Mouse (Mus musculus) MEL (cell line): ENCODE measurements around the gene Ssna1. TPM values are rescaled to one million over a fixed set of nuclear protein-coding genes. Genes with fewer than 3 reads are reported as not detected.

Experiments used
- DNase-seq: peaks from one replicate; pipeline ENCODE4 v3.0.0; 2011; ENCODE audit warnings: low read depth, low spot score
- H3K27ac ChIP-seq: 2 replicates; pipeline ENCODE4 v1.5.1; 2012; ENCODE audit warnings: low read depth, mild to moderate bottlenecking, control low read depth, low read length, moderate library complexity; ENCODE audit not compliant: control insufficient read depth
- H3K27me3 ChIP-seq, 2 experiments: fragments of 150-350 bp in 1 of 2; sonication (generic) in 1 of 2; 2 replicates each; pipeline ENCODE4 v1.6.1; 2012; ENCODE audit warnings: low read length in 2 of 2, mild to moderate bottlenecking in 2 of 2, improper control_type of control experiment in 1 of 2, moderate library complexity in 1 of 2; ENCODE audit not compliant: insufficient read depth in 2 of 2, control insufficient read depth in 1 of 2
- H3K36me3 ChIP-seq, 2 experiments: 2 replicates each; pipeline ENCODE4 v1.6.1; 2012 to 2014; ENCODE audit warnings: low read length in 2 of 2, improper control_type of control experiment in 1 of 2, inconsistent platforms in 1 of 2, mild to moderate bottlenecking in 1 of 2; ENCODE audit not compliant: insufficient read depth in 2 of 2, control insufficient read depth in 1 of 2
- H3K4me1 ChIP-seq, 2 experiments: fragments of 150-350 bp in 1 of 2; sonication (generic) in 1 of 2; 2 replicates each; pipeline ENCODE4 v1.6.1; 2012; ENCODE audit warnings: low read length in 2 of 2, improper control_type of control experiment in 1 of 2, mild to moderate bottlenecking in 1 of 2; ENCODE audit not compliant: insufficient read depth in 2 of 2, control insufficient read depth in 1 of 2
- H3K4me3 ChIP-seq, 2 experiments: fragments of 150-350 bp in 1 of 2; sonication (generic) in 1 of 2; 2 replicates each; pipeline ENCODE4 v1.5.1; 2012; ENCODE audit warnings: low read depth in 2 of 2, low read length in 2 of 2, mild to moderate bottlenecking in 2 of 2, moderate library complexity in 2 of 2, control low read depth in 1 of 2, improper control_type of control experiment in 1 of 2; ENCODE audit not compliant: control insufficient read depth in 1 of 2, insufficient read depth in 1 of 2
- H3K79me2 ChIP-seq: 2 replicates; pipeline ENCODE4 v1.6.1; 2012; ENCODE audit warnings: mild to moderate bottlenecking, low read length, moderate library complexity; ENCODE audit not compliant: control insufficient read depth, poor library complexity, insufficient read depth
- H3K9ac ChIP-seq: 2 replicates; pipeline ENCODE4 v1.6.1; 2012; ENCODE audit warnings: low read depth, mild to moderate bottlenecking, control low read depth, low read length, moderate library complexity; ENCODE audit not compliant: control insufficient read depth, poor library complexity, severe bottlenecking
- H3K9me3 ChIP-seq: fragments of 150-350 bp; sonication (generic); replicated peaks from 2 replicates; pipeline ENCODE4 v1.6.1; 2012; ENCODE audit warnings: mild to moderate bottlenecking, low read length, improper control_type of control experiment, moderate library complexity; ENCODE audit not compliant: insufficient read depth
- BHLHE40 ChIP-seq: IDR thresholded peaks from 2 replicates; pipeline ENCODE4 v1.6.1; 2012; ENCODE audit warnings: low read depth, mild to moderate bottlenecking, inconsistent platforms, low read length, improper control_type of control experiment, borderline replicate concordance
- CHD2 ChIP-seq: IDR thresholded peaks from 2 replicates; pipeline ENCODE4 v1.6.1; 2011; ENCODE audit warnings: low read length, improper control_type of control experiment
- CTCF ChIP-seq, 3 experiments: IDR thresholded peaks in 2 of 3; conservative IDR thresholded peaks in 1 of 3; 2 replicates each; pipeline ENCODE4 v1.5.1; 2011 to 2012; ENCODE audit warnings: low read length in 3 of 3, low read depth in 2 of 3, mild to moderate bottlenecking in 2 of 3, improper control_type of control experiment in 1 of 3, inconsistent platforms in 1 of 3, mixed read lengths in 1 of 3, moderate library complexity in 1 of 3; ENCODE audit not compliant: control insufficient read depth in 1 of 3, insufficient read depth in 1 of 3, poor library complexity in 1 of 3, severe bottlenecking in 1 of 3
- EP300 ChIP-seq, 2 experiments: IDR thresholded peaks; 2 replicates each; pipeline ENCODE4 v1.6.1; 2011; ENCODE audit warnings: improper control_type of control experiment in 2 of 2, low read length in 2 of 2, low read depth in 1 of 2, mild to moderate bottlenecking in 1 of 2
- ETS1 ChIP-seq: IDR thresholded peaks from 2 replicates; pipeline ENCODE4 v1.6.1; 2012; ENCODE audit warnings: low read depth, mild to moderate bottlenecking, inconsistent platforms, low read length, improper control_type of control experiment, moderate library complexity
- GABPA ChIP-seq: IDR thresholded peaks from 2 replicates; pipeline ENCODE4 v1.6.1; 2012; ENCODE audit warnings: low read depth, mild to moderate bottlenecking, inconsistent platforms, low read length, improper control_type of control experiment, moderate library complexity
- GATA1 ChIP-seq: IDR thresholded peaks from 2 replicates; pipeline ENCODE4 v1.6.1; 2011; ENCODE audit warnings: low read depth, low read length, improper control_type of control experiment
- HCFC1 ChIP-seq: IDR thresholded peaks from 2 replicates; pipeline ENCODE4 v1.6.1; 2012; ENCODE audit warnings: low read depth, mild to moderate bottlenecking, inconsistent platforms, low read length, improper control_type of control experiment, moderate library complexity
- JUND ChIP-seq: IDR thresholded peaks from 2 replicates; pipeline ENCODE4 v1.6.1; 2011; ENCODE audit warnings: low read depth, mild to moderate bottlenecking, improper control_type of control experiment, low read length
- MAFK ChIP-seq: IDR thresholded peaks from 2 replicates; pipeline ENCODE4 v1.6.1; 2011; ENCODE audit warnings: low read depth, mild to moderate bottlenecking, low read length, improper control_type of control experiment, borderline replicate concordance
- MAX ChIP-seq: IDR thresholded peaks from 2 replicates; pipeline ENCODE4 v1.6.1; 2011; ENCODE audit warnings: low read length, improper control_type of control experiment
- MEF2A ChIP-seq: IDR thresholded peaks from 2 replicates; pipeline ENCODE4 v1.6.1; 2014; ENCODE audit warnings: low read depth, mild to moderate bottlenecking, inconsistent platforms, low read length, improper control_type of control experiment; ENCODE audit not compliant: poor library complexity, insufficient replicate concordance, severe bottlenecking; ENCODE audit errors: extremely low read depth
- MYC ChIP-seq: IDR thresholded peaks from 2 replicates; pipeline ENCODE4 v1.6.1; 2011; ENCODE audit warnings: low read depth, mild to moderate bottlenecking, low read length, improper control_type of control experiment, moderate library complexity
- NELFE ChIP-seq: IDR thresholded peaks from 2 replicates; pipeline ENCODE4 v1.6.1; 2011; ENCODE audit warnings: low read depth, low read length, improper control_type of control experiment
- NRF1 ChIP-seq: IDR thresholded peaks from 2 replicates; pipeline ENCODE4 v1.6.1; 2014; ENCODE audit warnings: low read depth, mild to moderate bottlenecking, inconsistent platforms, low read length, improper control_type of control experiment, moderate library complexity; ENCODE audit not compliant: poor library complexity, insufficient read depth, severe bottlenecking
- POLR2A ChIP-seq, 2 experiments: IDR thresholded peaks; 2 replicates each; pipeline ENCODE4 v1.6.1; 2011 to 2012; ENCODE audit warnings: low read length in 2 of 2, mild to moderate bottlenecking in 2 of 2, control low read depth in 1 of 2, improper control_type of control experiment in 1 of 2, low read depth in 1 of 2, moderate library complexity in 1 of 2; ENCODE audit not compliant: control insufficient read depth in 1 of 2, insufficient read depth in 1 of 2, poor library complexity in 1 of 2
- POLR2AphosphoS2 ChIP-seq: IDR thresholded peaks from 2 replicates; pipeline ENCODE4 v1.6.1; 2011; ENCODE audit warnings: low read length, improper control_type of control experiment
- POLR2AphosphoS5 ChIP-seq: IDR thresholded peaks from 2 replicates; pipeline ENCODE4 v1.6.1; 2012; ENCODE audit warnings: low read depth, borderline replicate concordance, mild to moderate bottlenecking, inconsistent platforms, low read length, moderate library complexity, mixed read lengths
- RAD21 ChIP-seq: IDR thresholded peaks from 2 replicates; pipeline ENCODE4 v1.6.1; 2011; ENCODE audit warnings: mild to moderate bottlenecking, low read depth, low read length, improper control_type of control experiment
- RCOR1 ChIP-seq: IDR thresholded peaks from 2 replicates; pipeline ENCODE4 v1.6.1; 2012; ENCODE audit warnings: low read depth, mild to moderate bottlenecking, inconsistent platforms, low read length, improper control_type of control experiment
- SMC3 ChIP-seq: IDR thresholded peaks from 2 replicates; pipeline ENCODE4 v1.6.1; 2011; ENCODE audit warnings: low read depth, low read length, improper control_type of control experiment
- TAL1 ChIP-seq: IDR thresholded peaks from 2 replicates; pipeline ENCODE4 v1.6.1; 2012; ENCODE audit warnings: mild to moderate bottlenecking, inconsistent platforms, low read length, moderate library complexity, mixed read lengths
- TBP ChIP-seq: IDR thresholded peaks from 2 replicates; pipeline ENCODE4 v1.8.0; 2011; ENCODE audit warnings: low read depth, low read length, improper control_type of control experiment
- TCF12 ChIP-seq: IDR thresholded peaks from 2 replicates; pipeline ENCODE4 v1.6.1; 2014; ENCODE audit warnings: low read depth, mild to moderate bottlenecking, inconsistent platforms, low read length, improper control_type of control experiment, moderate library complexity
- USF2 ChIP-seq, 2 experiments: IDR thresholded peaks; 2 replicates each; pipeline ENCODE4 v1.6.1; 2011 to 2012; ENCODE audit warnings: improper control_type of control experiment in 2 of 2, low read length in 2 of 2, borderline replicate concordance in 1 of 2, inconsistent platforms in 1 of 2, low read depth in 1 of 2, mild to moderate bottlenecking in 1 of 2; ENCODE audit not compliant: insufficient read depth in 1 of 2
- ZNF384 ChIP-seq: IDR thresholded peaks from 2 replicates; pipeline ENCODE4 v1.6.1; 2012; ENCODE audit warnings: low read depth, mild to moderate bottlenecking, inconsistent platforms, low read length, improper control_type of control experiment
- polyA plus RNA-seq, 2 experiments: library from polyadenylated mRNA; stranded (reverse) in 1 of 2; unstranded in 1 of 2; fragments of >175 nt in 1 of 2; fragments of >200 nt in 1 of 2; gene quantifications; 2 replicates each; pipeline versions ENCODE4 v1.2.1 to v1.2.4; 2012; ENCODE audit warnings: low replicate concordance in 2 of 2, low read depth in 1 of 2; ENCODE audit not compliant: insufficient read length in 2 of 2, insufficient read depth in 1 of 2, missing spikeins in 1 of 2
- total RNA-seq: library from RNA; depleted of rRNA; stranded (reverse); fragments of 300-350 nt; gene quantifications from 2 replicates; pipeline ENCODE4 v1.2.3, GENCODE M21; 2012

Ssna1 gene
- total and polyA plus RNA-seq, 3 experiments, result 158 to 226 TPM; not detected in 1

DNA sequence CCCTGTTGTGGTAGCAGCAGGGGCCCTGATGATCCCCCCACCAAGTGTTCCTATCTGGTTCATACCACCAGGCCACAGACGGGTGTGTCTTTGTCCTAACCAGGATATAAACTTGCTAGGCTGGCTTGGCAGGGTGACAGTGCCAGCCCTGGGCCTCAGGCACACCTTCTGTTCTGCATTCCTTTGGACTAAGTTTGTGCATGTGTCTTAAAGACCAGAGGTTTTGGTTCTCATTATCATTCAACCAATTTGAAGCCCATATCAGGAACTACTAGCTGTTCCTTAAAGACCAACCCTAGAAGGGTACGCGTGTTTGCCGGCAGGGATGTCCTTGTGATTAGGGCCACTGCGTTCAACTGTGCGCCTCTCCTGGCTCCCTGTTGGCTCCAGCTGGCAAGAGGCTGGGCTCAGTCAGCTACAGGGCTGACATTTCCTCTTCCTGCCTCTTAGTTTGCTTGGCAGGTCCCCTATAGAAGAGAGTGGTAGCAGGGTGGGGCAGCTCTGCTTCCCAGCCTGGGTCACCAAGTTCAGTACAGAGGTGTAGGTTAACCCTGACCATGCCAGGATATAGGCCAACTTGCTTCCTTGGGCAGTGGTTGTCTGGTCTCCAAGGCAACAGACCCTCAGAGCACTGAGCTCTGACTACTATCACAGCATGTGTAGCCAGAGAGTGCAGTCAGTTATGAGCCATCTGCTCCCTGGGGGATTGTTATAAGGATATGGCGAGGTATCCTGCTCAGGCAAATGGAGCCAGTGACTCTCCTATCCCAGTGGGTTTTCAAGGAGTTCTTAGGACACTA is 14.8 kb upstream of the Ssna1 start:
- Histone ChIP-seq H3K9me3 (no peaks in the 10 kb centered on the region), H3K4me1 (peaks cover 7 to 35% of the 10 kb centered on the region in 2 experiments), H3K79me2 (no peaks in the 10 kb centered on the region), H3K4me3 (no peak overlapping the region), H3K27ac (peak overlapping the region; percentile 50), H3K9ac (no peak overlapping the region), H3K27me3 (no peaks in the 10 kb centered on the region), H3K36me3 (peaks cover 0 to 11% of the 10 kb centered on the region in 2 experiments; a peak in 2 of 4 replicates)
- no peak for TF ChIP-seq POLR2AphosphoS5
- no peak for TF ChIP-seq POLR2A (IDR thresholded peaks at IDR 0.05; ENCODE audit: control insufficient read depth in 1 of 2, insufficient read depth in 1 of 2, low read depth in 1 of 2, low read length in 2 of 2, poor library complexity in 1 of 2)
- TF ChIP-seq MAFK, result no peak
- no peak for TF ChIP-seq JUND
- TF ChIP-seq GABPA, result no peak
- no peak for TF ChIP-seq USF2 (IDR thresholded peaks at IDR 0.05; ENCODE audit: borderline replicate concordance in 1 of 2, insufficient read depth in 1 of 2, low read depth in 1 of 2, low read length in 2 of 2)
- 0 out of 2 replicates have a peak, but pooled peaks have one; percentile 31 for TF ChIP-seq MYC
- TF ChIP-seq ETS1, result 0 out of 2 replicates have a peak, but pooled peaks have one; percentile 28
- TF ChIP-seq RCOR1, result no peak
- TF ChIP-seq BHLHE40, result peak; percentile 39; the same call in 1 of the 2 replicates
- no peak for TF ChIP-seq TBP
- TF ChIP-seq RAD21, result no peak
- TF ChIP-seq TAL1, result peak; percentile 21; the same call in 1 of the 2 replicates
- no peak for TF ChIP-seq HCFC1
- peak; percentile 20; the same call in 1 of the 2 replicates for TF ChIP-seq MAX
- no peak for TF ChIP-seq CTCF (IDR thresholded peaks at IDR 0.05 in 2 of 3, conservative IDR thresholded peaks at IDR 0.05 in 1 of 3; ENCODE audit: control insufficient read depth in 1 of 3, insufficient read depth in 1 of 3, low read depth in 2 of 3, low read length in 3 of 3, poor library complexity in 1 of 3, severe bottlenecking in 1 of 3)
- no peak for TF ChIP-seq ZNF384
- no peak for TF ChIP-seq NRF1
- TF ChIP-seq CHD2, result no peak
- TF ChIP-seq TCF12, result 0 out of 2 replicates have a peak, but pooled peaks have one; percentile 11
- TF ChIP-seq GATA1, result no peak
- peak; percentile 40; the same call in 1 of the 2 replicates for TF ChIP-seq NELFE
- peak; percentile 70 for TF ChIP-seq POLR2AphosphoS2
- no peak for TF ChIP-seq MEF2A
- peak; percentile 23; the same call in 1 of the 2 replicates for TF ChIP-seq SMC3
- TF ChIP-seq EP300 (IDR thresholded peaks at IDR 0.05; ENCODE audit: low read depth in 1 of 2, low read length in 2 of 2), result peak in 1 of 2 experiments; percentile 50; a peak in 2 of 4 replicates
- DNase-seq, result peak; percentile 77
